Mouse (Mus musculus) heart, postnatal 0 days (tissue): ENCODE results near the gene Sirpa. TPM values are rescaled to one million over a fixed set of nuclear protein-coding genes. Genes with fewer than 3 reads are reported as not detected.

Experiments used
- ATAC-seq: fragments of 200-750 bp; cut with Nextera tagmentation; 2 replicates; pipeline ENCODE4 v1.8.0; 2017; ENCODE audit warnings: low read depth, moderate number of reproducible peaks, moderate library complexity; ENCODE audit not compliant: insufficient read depth
- DNase-seq: peaks from one replicate; pipeline ENCODE4 v3.0.0-alpha.2; 2016; ENCODE audit warnings: low spot score
- H3K27ac ChIP-seq: fragments of 300-500 bp; sonication (generic); 2 replicates; pipeline ENCODE4 v1.5.1; 2014; ENCODE audit warnings: low read depth, mild to moderate bottlenecking
- H3K27me3 ChIP-seq: fragments of 300-500 bp; sonication (generic); 2 replicates; pipeline ENCODE4 v1.6.1; 2014; ENCODE audit warnings: low read length, mixed read lengths; ENCODE audit not compliant: control insufficient read depth, insufficient read depth
- H3K36me3 ChIP-seq: fragments of 300-500 bp; sonication (generic); replicated peaks from 2 replicates; pipeline ENCODE4 v1.6.1; 2014; ENCODE audit warnings: low read length, mixed read lengths; ENCODE audit not compliant: control insufficient read depth, insufficient read depth
- H3K4me1 ChIP-seq: fragments of 300-500 bp; sonication (generic); 2 replicates; pipeline ENCODE4 v1.6.1; 2014; ENCODE audit warnings: antibody characterized with exemption; ENCODE audit not compliant: control insufficient read depth, insufficient read depth
- H3K4me2 ChIP-seq: fragments of 300-500 bp; sonication (generic); 2 replicates; pipeline ENCODE4 v1.6.1; 2014; ENCODE audit warnings: low read depth, mild to moderate bottlenecking, low read length, moderate library complexity
- H3K4me3 ChIP-seq: fragments of 300-500 bp; sonication (generic); 2 replicates; pipeline ENCODE4 v1.5.1; 2014; ENCODE audit warnings: low read depth, low read length
- H3K9ac ChIP-seq: fragments of 300-500 bp; sonication (generic); replicated peaks from 2 replicates; pipeline ENCODE4 v1.6.1; 2014; ENCODE audit warnings: low read depth, low read length, mixed read lengths
- H3K9me3 ChIP-seq: fragments of 300-500 bp; sonication (generic); replicated peaks from 2 replicates; pipeline ENCODE4 v1.6.1; 2016; ENCODE audit warnings: low read length; ENCODE audit not compliant: control insufficient read depth
- CTCF ChIP-seq: IDR thresholded peaks from 2 replicates; pipeline ENCODE4 v1.5.1; 2016; ENCODE audit warnings: antibody characterized with exemption, control low read depth, low read depth
- EP300 ChIP-seq: IDR thresholded peaks from 2 replicates; pipeline ENCODE4 v1.6.1; 2016; ENCODE audit warnings: antibody characterized with exemption, low read depth
- WGBS: fragments of 180-500 bp; shearing (Covaris S2); extraction: QIAGEN DNeasy Blood & Tissue Kit; methylation state at CpG from one replicate; pipeline ENCODE4 v1.1.7; 2014; 5-methylcytosine and 5-hydroxymethylcytosine counted together
- polyA plus RNA-seq: library from polyadenylated mRNA; unstranded; fragments of >200 nt; fragmentation: Nextera tagmentation; extraction: Ambion mirVana; gene quantifications from 2 replicates; pipeline ENCODE4 v1.2.1, GENCODE M21; 2015
- total RNA-seq: library from RNA; depleted of rRNA; stranded (reverse); fragments of >200 nt; gene quantifications from 2 replicates; pipeline ENCODE4 v1.2.3, GENCODE M21; 2014; ENCODE audit warnings: low replicate concordance

Sirpa gene
- total and polyA plus RNA-seq, 2 experiments from 2014 or later, result 10.8 to 43.9 TPM

DNA sequence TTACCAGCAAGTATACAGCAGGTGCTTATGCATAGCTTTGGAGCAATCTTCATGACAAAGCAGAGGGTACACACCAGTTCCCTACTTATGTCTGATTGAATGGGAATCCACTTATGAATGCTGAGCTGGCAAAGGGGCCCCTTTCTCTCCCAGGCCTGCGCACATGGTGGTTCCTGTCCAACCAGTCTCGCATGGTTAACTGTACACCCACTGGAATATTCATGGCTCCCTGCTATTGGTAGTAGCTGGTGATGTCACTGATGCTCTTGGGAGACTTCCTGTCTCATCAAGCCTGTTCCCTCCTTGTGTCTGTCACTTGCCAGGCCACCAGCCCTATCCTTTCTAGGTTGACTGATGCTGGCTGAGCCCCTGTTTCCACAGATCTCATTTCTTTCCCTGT, 14.3 kb downstream of the Sirpa start:
- Histone ChIP-seq H3K9me3 (no peaks in the 10 kb centered on the region), H3K4me1 (peaks cover 18% of the 10 kb centered on the region), H3K9ac (no peak overlapping the region), H3K27ac (no peak overlapping the region), H3K4me3 (no peak overlapping the region), H3K36me3 (peaks cover 22% of the 10 kb centered on the region), H3K4me2 (no peak overlapping the region), H3K27me3 (no peaks in the 10 kb centered on the region)
- ATAC-seq (no peak), DNase-seq (no peak)
- TF ChIP-seq CTCF (no peak), EP300 (no peak)
- 86% methylated on average over 2 of the region's 2 CpGs for WGBS

DNA sequence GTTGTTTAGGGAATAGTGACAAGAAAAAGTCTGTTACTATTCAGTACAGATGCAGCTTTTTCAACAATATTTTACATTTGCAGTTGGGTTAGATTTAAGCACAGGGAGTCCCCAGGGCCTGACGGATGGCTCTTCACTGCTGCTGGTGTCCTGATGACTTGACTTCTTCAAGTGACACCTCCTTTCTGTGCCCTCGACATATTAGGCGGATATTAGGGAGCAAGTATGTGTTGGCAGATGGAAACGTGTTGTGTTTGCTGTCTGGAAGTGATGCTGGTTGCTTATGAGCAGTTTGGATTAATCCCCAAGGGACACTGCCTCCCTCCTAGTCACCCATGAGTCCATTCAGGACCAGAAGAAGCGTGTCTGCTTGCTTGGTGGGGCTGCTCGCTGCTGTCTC, 21.3 kb downstream of the Sirpa start:
- H3K9ac ChIP-seq, result no peak overlapping the region
- DNase-seq, result no peak
- 0 out of 2 replicates have a peak, but pooled peaks cover 8% of the 10 kb centered on the region for H3K9me3 ChIP-seq
- TF ChIP-seq EP300, result no peak
- no peak for TF ChIP-seq CTCF
- WGBS, result 64% methylated on average over 6 of the region's 6 CpGs
- no peak for ATAC-seq
- H3K36me3 ChIP-seq, result peaks cover 37% of the 10 kb centered on the region
- H3K4me1 ChIP-seq, result peaks cover 6% of the 10 kb centered on the region; the same call in 1 of the 2 replicates
- H3K27me3 ChIP-seq, result no peaks in the 10 kb centered on the region
- H3K27ac ChIP-seq, result no peak overlapping the region
- no peak overlapping the region for H3K4me3 ChIP-seq
- no peak overlapping the region for H3K4me2 ChIP-seq

DNA sequence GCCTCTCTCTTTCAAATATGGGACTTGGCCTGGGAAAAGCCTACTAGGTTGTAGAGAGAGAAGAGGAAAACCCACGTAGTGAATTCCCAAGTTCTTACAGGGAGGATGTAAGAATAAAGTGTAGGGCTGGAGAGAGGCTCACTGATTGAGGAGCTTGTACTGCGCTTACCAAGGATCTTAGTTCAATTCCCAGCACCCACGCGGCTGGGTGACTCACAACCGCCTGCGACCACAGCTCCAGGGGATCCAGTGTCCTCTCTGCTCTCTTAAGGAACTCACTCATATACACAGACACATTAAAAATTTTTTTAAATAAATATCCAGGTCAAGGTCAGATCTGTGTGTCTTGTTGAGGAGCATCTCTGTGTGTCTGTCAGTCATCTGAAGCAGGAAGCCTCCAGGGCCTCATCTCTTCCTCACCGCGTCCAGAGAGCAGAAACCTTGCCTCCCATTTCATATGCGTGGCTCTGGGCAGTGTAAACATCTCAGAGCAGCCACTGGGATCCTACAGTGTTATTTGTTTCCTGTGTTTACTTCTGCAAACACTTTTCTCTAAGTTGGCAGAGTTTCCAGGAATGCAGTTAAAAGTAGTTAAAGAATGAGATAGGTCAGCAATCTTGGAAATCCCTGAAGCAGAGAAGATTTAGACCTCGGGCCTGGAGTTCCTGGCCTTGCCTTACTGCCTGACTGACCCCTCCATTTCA, 22.0 kb downstream of the Sirpa start:
- Histone ChIP-seq H3K9me3 (0 out of 2 replicates have a peak, but pooled peaks cover 8% of the 10 kb centered on the region), H3K27ac (no peak overlapping the region), H3K27me3 (no peaks in the 10 kb centered on the region), H3K4me1 (peaks cover 9% of the 10 kb centered on the region; the same call in 1 of the 2 replicates), H3K36me3 (peaks cover 34% of the 10 kb centered on the region), H3K4me2 (no peak overlapping the region), H3K4me3 (no peak overlapping the region), H3K9ac (no peak overlapping the region)
- ATAC-seq (no peak), DNase-seq (no peak)
- WGBS, result 85% methylated on average over 10 of the region's 10 CpGs
- TF ChIP-seq EP300, result no peak
- TF ChIP-seq CTCF, result no peak

DNA sequence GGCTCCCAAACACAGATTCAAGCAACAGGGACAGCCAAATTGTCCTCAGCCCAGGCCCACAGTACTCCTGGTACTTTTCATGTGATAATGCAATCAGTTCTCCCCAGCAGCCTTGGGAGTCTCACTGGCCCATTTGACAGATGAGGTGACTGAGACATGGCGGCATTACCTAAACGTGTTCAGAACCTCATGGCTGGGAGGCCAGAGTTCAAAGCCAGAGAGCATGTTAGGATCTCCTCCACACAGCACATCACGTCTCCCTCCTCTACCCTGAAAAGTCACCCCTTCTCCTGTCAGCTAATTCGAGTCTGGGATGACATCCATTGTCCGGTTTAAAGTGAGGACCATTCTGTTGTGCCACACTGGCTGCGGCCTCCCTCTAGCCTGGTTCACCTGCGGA, 27.5 kb downstream of the Sirpa start:
- 0 out of 2 replicates have a peak, but pooled peaks cover 8% of the 10 kb centered on the region for H3K9me3 ChIP-seq
- WGBS, result 82% methylated on average over 7 of the region's 7 CpGs
- H3K27ac ChIP-seq, result no peak overlapping the region
- no peak for DNase-seq
- H3K4me1 ChIP-seq, result peaks cover 9% of the 10 kb centered on the region; the same call in 1 of the 2 replicates
- H3K9ac ChIP-seq, result no peak overlapping the region
- H3K27me3 ChIP-seq, result no peaks in the 10 kb centered on the region
- TF ChIP-seq CTCF, result no peak
- no peak for TF ChIP-seq EP300
- ATAC-seq, result no peak
- H3K36me3 ChIP-seq, result peaks cover 20% of the 10 kb centered on the region
- H3K4me2 ChIP-seq, result no peak overlapping the region
- no peak overlapping the region for H3K4me3 ChIP-seq

DNA sequence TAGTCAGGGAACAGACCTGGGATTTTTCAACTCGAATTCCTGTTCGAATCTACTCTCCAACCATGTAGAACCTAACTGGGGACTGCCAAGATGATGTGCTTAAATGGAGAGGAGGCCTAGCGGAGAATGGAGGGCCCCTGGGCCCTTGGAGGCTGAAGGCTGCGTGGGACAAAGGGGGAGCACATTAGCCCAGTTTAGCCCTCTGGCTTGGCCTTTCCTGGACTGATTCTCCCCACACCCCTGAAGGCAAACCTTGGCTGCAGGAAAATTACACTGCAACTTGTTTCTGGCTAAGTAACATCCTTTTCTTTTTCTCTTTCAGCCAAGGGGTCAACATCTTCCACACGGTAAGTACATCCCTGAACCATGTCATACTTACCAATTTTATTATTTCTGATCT, 28.2 kb downstream of the Sirpa start:
- TF ChIP-seq EP300, result no peak
- TF ChIP-seq CTCF, result no peak

More for the DNA sequence above, 28.2 kb downstream of the Sirpa start:
- no peak overlapping the region for H3K9ac ChIP-seq
- ATAC-seq (no peak), DNase-seq (no peak)
- no peaks in the 10 kb centered on the region for H3K27me3 ChIP-seq
- H3K27ac ChIP-seq, result no peak overlapping the region
- H3K4me3 ChIP-seq, result no peak overlapping the region
- H3K36me3 ChIP-seq, result peaks cover 13% of the 10 kb centered on the region
- no peak overlapping the region for H3K4me2 ChIP-seq
- H3K4me1 ChIP-seq, result peaks cover 9% of the 10 kb centered on the region; the same call in 1 of the 2 replicates
- 0 out of 2 replicates have a peak, but pooled peaks cover 1% of the 10 kb centered on the region for H3K9me3 ChIP-seq
- WGBS, result 87% methylated on average over 5 of the region's 5 CpGs
